ENCODE assay signal across 15 mouse cellular contexts in genomic region chr12:110504145-110504490, GRCm38 (mm10). TPM values are rescaled to one million over a fixed set of nuclear protein-coding genes. Genes with fewer than 3 reads are reported as not detected.
DNase-seq lines count a peak whose midpoint lies in the region; ATAC-seq and TF ChIP-seq lines count a peak whose summit lies in the region.
"Had no signal": no experiment of that assay in that cellular context is flagged by ENCODE, and none has a peak within 500 bp of the region (broad histone marks: within the 10 kb centered on the region; RNA-seq: fewer than 3 reads in every experiment).

No protein-coding gene starts in this region.

- intact Hi-C loops in heart, adult 2 months (cut with DNase I): no loop called here

- H3K4me2 ChIP-seq in kidney, embryonic 16.5 days (replicated peaks; ENCODE audit: low read depth, low read length): no peak overlapping the region
- no peak overlapping the region for H3K4me2 ChIP-seq in intestine, embryonic 15.5 days (replicated peaks)
- H3K4me2 ChIP-seq: neural tube, embryonic 15.5 days had no signal

- TF ChIP-seq EP300 in heart, adult 2 months (IDR thresholded peaks at IDR 0.05; ENCODE audit: insufficient read depth, low read depth, low read length): no peak

- H3K9me3 ChIP-seq in heart, embryonic 10.5 days: no peaks in the 10 kb centered on the region
- no peaks in the 10 kb centered on the region for H3K9me3 ChIP-seq in kidney, embryonic 16.5 days (ENCODE audit: low read length)
- no peaks in the 10 kb centered on the region for H3K9me3 ChIP-seq in E14TG2a.4 (ENCODE audit: low read length)
- no peaks in the 10 kb centered on the region for H3K9me3 ChIP-seq in intestine, embryonic 15.5 days
- H3K9me3 ChIP-seq: neural tube, embryonic 15.5 days had no signal

- H3K27me3 ChIP-seq in heart, embryonic 10.5 days (ENCODE audit: insufficient read depth, poor library complexity, severe bottlenecking): no peaks in the 10 kb centered on the region
- no peaks in the 10 kb centered on the region for H3K27me3 ChIP-seq in heart, adult 2 months (ENCODE audit: control insufficient read depth, insufficient read depth, low read length)
- no peaks in the 10 kb centered on the region for H3K27me3 ChIP-seq in kidney, embryonic 16.5 days (ENCODE audit: insufficient read depth, low read length)
- no peaks in the 10 kb centered on the region for H3K27me3 ChIP-seq in E14TG2a.4 (ENCODE audit: insufficient read depth, low read length)
- H3K27me3 ChIP-seq in intestine, embryonic 15.5 days (replicated peaks): no peaks in the 10 kb centered on the region
- H3K27me3 ChIP-seq: neural tube, embryonic 15.5 days; Patski had no signal

- no peak for DNase-seq in heart, embryonic 10.5 days (ENCODE audit: low spot score)
- no peak for DNase-seq in heart, adult 2 months
- DNase-seq in kidney, postnatal 4 days: no peak
- no peak for DNase-seq in cerebellum, adult 11 months
- DNase-seq in ovary, postnatal 36 days (ENCODE audit: low spot score): no peak
- DNase-seq: cerebellum, adult 11-12 months; layer of hippocampus, adult 9-11 months had no signal

- peaks cover 89% of the 10 kb centered on the region for H3K4me1 ChIP-seq in heart, embryonic 10.5 days
- H3K4me1 ChIP-seq in heart, adult 2 months (ENCODE audit: control insufficient read depth, insufficient read depth, low read length): peaks cover 50% of the 10 kb centered on the region
- peaks cover 52% of the 10 kb centered on the region for H3K4me1 ChIP-seq in kidney, embryonic 16.5 days (ENCODE audit: insufficient read depth, low read length)
- peaks cover 98% of the 10 kb centered on the region for H3K4me1 ChIP-seq in E14TG2a.4 (replicated peaks; ENCODE audit: low read depth, low read length)
- peaks cover 49% of the 10 kb centered on the region for H3K4me1 ChIP-seq in intestine, embryonic 15.5 days (replicated peaks)

- no peak overlapping the region for H3K9ac ChIP-seq in heart, adult 2 months (ENCODE audit: low read depth, low read length)
- H3K9ac ChIP-seq in kidney, embryonic 16.5 days (replicated peaks; ENCODE audit: low read length): 0 out of 2 replicates have a peak overlapping the region, but pooled peaks have one; percentile 22
- no peak overlapping the region for H3K9ac ChIP-seq in intestine, embryonic 15.5 days
- H3K9ac ChIP-seq: liver, embryonic 14.5 days; neural tube, embryonic 15.5 days had no signal

- WGBS in heart, embryonic 10.5 days: 69% methylated on average over 9 of the region's 9 CpGs
- WGBS in heart, adult 2 months: 59% methylated on average over 9 of the region's 9 CpGs
- WGBS in kidney, embryonic 16.5 days: 28% methylated on average over 9 of the region's 9 CpGs
- 66% methylated on average over 9 of the region's 9 CpGs for WGBS in intestine, embryonic 15.5 days

- no peaks in the 10 kb centered on the region for H3K36me3 ChIP-seq in heart, embryonic 10.5 days
- H3K36me3 ChIP-seq in heart, adult 2 months (ENCODE audit: control insufficient read depth, insufficient read depth, low read length): no peaks in the 10 kb centered on the region; the same call in 1 of the 2 replicates
- H3K36me3 ChIP-seq in kidney, embryonic 16.5 days (ENCODE audit: insufficient read depth, low read length): no peaks in the 10 kb centered on the region
- H3K36me3 ChIP-seq in E14TG2a.4 (ENCODE audit: insufficient read depth, low read length): peaks cover 56% of the 10 kb centered on the region
- no peaks in the 10 kb centered on the region for H3K36me3 ChIP-seq in intestine, embryonic 15.5 days
- H3K36me3 ChIP-seq: neural tube, embryonic 15.5 days had no signal

- no peak for TF ChIP-seq CTCF in heart, adult 2 months (IDR thresholded peaks at IDR 0.05)
- TF ChIP-seq CTCF in E14TG2a.4 (conservative IDR thresholded peaks at IDR 0.05; ENCODE audit: low read length): no peak

- ATAC-seq in kidney, embryonic 16.5 days (ENCODE audit: low FRiP score, low TSS enrichment): no peak
- ATAC-seq in intestine, embryonic 15.5 days: no peak
- ATAC-seq: midbrain, embryonic 16.5 days had no signal

- no peak for TF ChIP-seq POLR2A in heart, adult 2 months (IDR thresholded peaks at IDR 0.05; ENCODE audit: insufficient read depth, low read depth, low read length)

- peaks cover 13% of the 10 kb centered on the region for H3K79me2 ChIP-seq in heart, adult 2 months (replicated peaks; ENCODE audit: control insufficient read depth, insufficient read depth, low read length)

- H3K4me3 ChIP-seq in heart, embryonic 10.5 days: peak overlapping the region; percentile 27; the same call in 1 of the 2 replicates
- H3K4me3 ChIP-seq in heart, adult 2 months: no peak overlapping the region
- no peak overlapping the region for H3K4me3 ChIP-seq in kidney, embryonic 16.5 days (ENCODE audit: low read length)
- peak overlapping the region; percentile 62 for H3K4me3 ChIP-seq in E14TG2a.4 (replicated peaks; ENCODE audit: low read length)
- no peak overlapping the region for H3K4me3 ChIP-seq in intestine, embryonic 15.5 days (replicated peaks)
- H3K4me3 ChIP-seq: erythroblast, embryonic 14.5 days; neural tube, embryonic 15.5 days had no signal

- H3K27ac ChIP-seq in heart, embryonic 10.5 days: peak overlapping the region; percentile 74
- no peak overlapping the region; the same call in 1 of the 2 replicates for H3K27ac ChIP-seq in heart, adult 2 months
- H3K27ac ChIP-seq in kidney, embryonic 16.5 days (ENCODE audit: low read length): peak overlapping the region; percentile 46; the same call in 1 of the 2 replicates
- peak overlapping the region; percentile 71; the same call in 1 of the 2 replicates for H3K27ac ChIP-seq in intestine, embryonic 15.5 days
- H3K27ac ChIP-seq: liver, embryonic 14.5 days; neural tube, embryonic 15.5 days had no signal

RNA-seq across cellular contexts. Expression of gene Ppp2r5c, which starts 57.2 kb away (rescaled TPM):
- 136 and 146 TPM in 2 replicates for polyA plus RNA-seq in heart, embryonic 10.5 days (2016; fragmentation: Nextera tagmentation; extraction: Ambion mirVana)
- total RNA-seq in heart, adult 2 months (2021): 10 to 100 TPM; 90.9 to 93.7 TPM
- polyA plus RNA-seq in heart, adult 2 months (2012; rRNA removed): 41.7 and 73.9 TPM in 2 replicates
- 140 and 145 TPM in 2 replicates for polyA plus RNA-seq in kidney, embryonic 16.5 days (2015; fragmentation: Nextera tagmentation; extraction: Ambion mirVana)
- 140 and 162 TPM in 2 replicates for polyA plus RNA-seq in intestine, embryonic 15.5 days (2015; fragmentation: Nextera tagmentation; extraction: Ambion mirVana)

Comparison
In these comparisons a context has a peak if more than half of its experiments do, and no peak if none do; other contexts are left out.
1. H3K4me3 ChIP-seq: peak in heart, embryonic 10.5 days (single experiment) and E14TG2a.4 (single experiment); none in heart, adult 2 months (single experiment), kidney, embryonic 16.5 days (single experiment) and intestine, embryonic 15.5 days (single experiment).